21 mouse cellular contexts compared by ENCODE assay signal in genomic region chrX:141316217-141316616, GRCm38 (mm10).
"Had no signal": no experiment of that assay in that cellular context is flagged by ENCODE, and none has a peak within 500 bp of the region (broad histone marks: within the 10 kb centered on the region; RNA-seq: fewer than 3 reads in every experiment).

No protein-coding gene starts in this region.

- ATAC-seq: inflammation-experienced regulatory T-cells, adult 6 months; intestine, embryonic 16.5 days; liver, embryonic 12.5 days; midbrain, embryonic 13.5 days; midbrain, embryonic 16.5 days had no signal

- H3K9me3 ChIP-seq: limb, embryonic 10.5 days; limb, embryonic 13.5 days; liver, embryonic 12.5 days; liver, embryonic 15.5 days; lung, embryonic 15.5 days; megakaryocyte, embryonic 14.5 days; midbrain, embryonic 10.5 days; midbrain, embryonic 13.5 days; neural tube, embryonic 13.5 days had no signal

- H3K4me3 ChIP-seq: limb, embryonic 10.5 days; limb, embryonic 13.5 days; liver, embryonic 12.5 days; liver, embryonic 15.5 days; lung, embryonic 15.5 days; megakaryocyte, embryonic 14.5 days; midbrain, embryonic 10.5 days; midbrain, embryonic 13.5 days; myocyte; neural tube, embryonic 13.5 days had no signal

- H3K27ac ChIP-seq: limb, embryonic 10.5 days; limb, embryonic 13.5 days; liver, embryonic 12.5 days; liver, embryonic 15.5 days; lung, embryonic 15.5 days; midbrain, embryonic 10.5 days; midbrain, embryonic 13.5 days; neural tube, embryonic 13.5 days had no signal

- H3K27me3 ChIP-seq: lung, embryonic 15.5 days had no signal

- H3K4me2 ChIP-seq: limb, embryonic 13.5 days; liver, embryonic 12.5 days; liver, embryonic 15.5 days; lung, embryonic 15.5 days; midbrain, embryonic 13.5 days; neural tube, embryonic 13.5 days had no signal

- H3K36me3 ChIP-seq: limb, embryonic 10.5 days; limb, embryonic 13.5 days; liver, embryonic 12.5 days; liver, embryonic 15.5 days; lung, embryonic 15.5 days; midbrain, embryonic 10.5 days; midbrain, embryonic 13.5 days; neural tube, embryonic 13.5 days had no signal

- DNase-seq: kidney, adult 18-20 months; liver; lung, postnatal 10 days; lung, postnatal 36 days; retina, postnatal 1 day; right cerebral cortex, postnatal 25 days; thymus, adult 18-20 months; thymus, postnatal 36 days had no signal

- H3K9ac ChIP-seq: limb, embryonic 13.5 days; liver, embryonic 12.5 days; liver, embryonic 15.5 days; lung, embryonic 15.5 days; midbrain, embryonic 13.5 days; neural tube, embryonic 13.5 days had no signal

- H3K4me1 ChIP-seq: limb, embryonic 10.5 days; limb, embryonic 13.5 days; liver, embryonic 12.5 days; liver, embryonic 15.5 days; megakaryocyte, embryonic 14.5 days; midbrain, embryonic 10.5 days; midbrain, embryonic 13.5 days; neural tube, embryonic 13.5 days had no signal
